Mouse (Mus musculus): ENCODE measurements around the gene Cga. TPM values are rescaled to one million over a fixed set of nuclear protein-coding genes. Genes with fewer than 3 reads are reported as not detected.

The Cga gene
- not detected for total RNA-seq (2021)
- long read RNA-seq, experiment 1 = 0 reads
- long read RNA-seq, experiment 2 = 0 reads

DNA sequence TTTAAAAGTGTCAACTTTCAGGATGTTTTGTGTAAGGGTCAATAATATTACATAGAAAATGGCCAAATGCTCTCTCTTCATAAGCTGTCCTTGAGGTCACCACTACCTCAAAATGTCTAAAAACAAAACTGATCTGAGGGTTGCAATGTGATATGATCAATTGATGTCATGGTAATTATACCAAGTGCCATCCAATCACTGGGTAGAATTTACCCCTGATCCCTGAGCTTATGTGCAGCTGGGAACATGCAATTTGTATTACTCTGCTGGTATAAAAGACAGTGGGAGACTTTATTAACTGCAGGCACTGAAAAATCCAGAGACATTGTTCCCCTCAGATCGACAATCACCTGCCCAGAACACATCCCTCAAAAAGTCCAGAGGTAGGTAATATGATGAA, at the start of gene Cga:
Cga (plus strand) TSS at position 301 of the 400 bp plus-strand sequence.
- DNase-seq = no peak
- intact Hi-C loops (cut with DNase I; ENCODE audit: low total_unique reads) = no loop called here

GRCm38 (mm10) chr4:34843839-34844238, 49.7 kb upstream of the Cga start:
- DNase-seq = no peak
- intact Hi-C loops (cut with DNase I; ENCODE audit: low total_unique reads) = no loop called here

- intact Hi-C loops (cut with DNase I; ENCODE audit: low total_unique reads) = no loop called here
- DNase-seq = no peak
Observed at GRCm38 (mm10) chr4:34847679-34848309, 45.8 kb upstream of the Cga start.

- DNase-seq = no peak
- intact Hi-C loops (cut with DNase I; ENCODE audit: low total_unique reads) = no loop called here
Observed at GRCm38 (mm10) chr4:34850156-34850555, 43.4 kb upstream of the Cga start.

- DNase-seq = no peak
- intact Hi-C loops (cut with DNase I; ENCODE audit: low total_unique reads) = no loop called here
Observed at GRCm38 (mm10) chr4:34852051-34852450, 41.5 kb upstream of the Cga start.

DNA sequence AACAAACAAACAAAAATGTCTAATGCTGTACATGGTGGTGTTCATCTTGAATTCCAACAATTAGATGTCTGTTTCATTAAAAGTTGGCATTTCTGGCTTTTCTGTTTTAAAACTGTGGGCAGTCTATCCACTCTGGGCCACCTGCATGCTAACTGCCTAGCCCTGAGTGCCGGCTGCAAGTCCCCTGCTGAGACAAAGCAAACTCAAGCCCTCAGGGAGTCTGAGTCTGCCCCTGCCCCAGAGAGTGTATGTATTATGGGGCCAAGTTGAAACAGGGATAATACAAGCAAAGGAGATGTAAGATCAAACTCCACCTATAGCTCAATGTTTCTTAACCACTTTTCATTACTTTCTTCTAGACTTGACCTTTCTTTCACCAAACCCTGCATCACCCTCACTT, 37.6 kb upstream of the Cga start:
- intact Hi-C loops (cut with DNase I; ENCODE audit: low total_unique reads) = no loop called here
- no peak for DNase-seq

GRCm38 (mm10) chr4:34858903-34859302, 34.7 kb upstream of the Cga start:
- DNase-seq = no peak
- intact Hi-C loops (cut with DNase I; ENCODE audit: low total_unique reads) = no loop called here

DNA sequence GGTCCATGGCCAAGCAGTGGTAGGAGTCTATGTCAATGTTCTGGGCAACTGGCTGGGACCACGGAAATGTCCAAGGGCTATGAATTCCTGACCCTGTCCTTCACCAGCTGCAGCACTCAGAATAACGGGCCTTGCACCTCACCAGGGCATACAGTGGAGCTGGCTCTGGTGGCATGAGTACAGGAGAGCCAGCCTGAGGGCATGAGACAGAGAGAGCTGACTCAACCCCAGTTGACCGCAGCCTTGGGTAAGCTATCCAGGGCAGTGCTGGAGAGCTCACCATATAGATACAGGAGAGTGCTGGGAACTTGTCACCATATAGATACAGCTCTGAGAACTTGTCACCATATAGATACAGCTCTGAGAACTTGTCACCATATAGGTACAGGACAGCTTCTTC, 34.2 kb upstream of the Cga start:
- intact Hi-C loops (cut with DNase I; ENCODE audit: low total_unique reads) = no loop called here
- DNase-seq = no peak

GRCm38 (mm10) chr4:34861438-34861837, 32.1 kb upstream of the Cga start:
- no peak for DNase-seq
- intact Hi-C loops (cut with DNase I; ENCODE audit: low total_unique reads) = no loop called here

GRCm38 (mm10) chr4:34869813-34870212, 23.8 kb upstream of the Cga start:
- DNase-seq = no peak
- intact Hi-C loops (cut with DNase I; ENCODE audit: low total_unique reads) = no loop called here

GRCm38 (mm10) chr4:34872896-34873495, 20.6 kb upstream of the Cga start:
- no peak for DNase-seq
- intact Hi-C loops (cut with DNase I; ENCODE audit: low total_unique reads) = no loop called here

GRCm38 (mm10) chr4:34874234-34874633, 19.3 kb upstream of the Cga start:
- intact Hi-C loops (cut with DNase I; ENCODE audit: low total_unique reads) = no loop called here
- DNase-seq = no peak

DNA sequence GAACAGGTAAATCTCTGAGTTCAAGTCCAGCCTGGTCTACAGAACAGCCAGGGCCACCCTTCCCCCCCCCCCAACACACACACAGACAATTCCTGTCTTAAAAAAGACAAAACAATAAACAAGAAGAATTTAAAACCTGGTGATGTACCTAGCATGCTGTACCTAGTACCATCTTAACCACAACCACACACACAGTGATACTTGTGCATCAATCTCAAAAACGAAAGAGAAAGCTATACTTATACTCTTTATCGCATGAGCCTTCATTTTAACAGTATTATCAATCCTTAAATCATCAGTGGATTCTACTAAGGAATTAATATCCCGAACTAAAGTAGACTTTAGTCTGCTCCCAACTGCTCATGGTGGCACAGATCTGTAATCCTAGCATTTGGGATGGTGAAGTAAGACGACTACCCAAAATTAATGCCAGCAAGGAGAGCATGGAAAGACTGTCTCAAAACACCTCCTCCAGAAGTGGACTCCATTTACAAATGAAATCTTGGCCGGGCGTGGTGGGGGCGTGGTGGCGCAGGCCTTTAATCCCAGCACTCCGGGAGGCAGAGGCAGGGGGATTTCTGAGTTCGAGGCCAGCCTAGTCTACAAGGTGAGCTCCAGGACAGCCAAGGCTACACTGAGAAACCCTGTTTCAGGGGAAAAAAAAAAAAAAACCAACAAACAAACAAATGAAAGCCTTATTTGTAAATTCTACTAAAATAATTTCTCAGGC, 12.5 kb upstream of the Cga start:
- no peak for DNase-seq
- intact Hi-C loops (cut with DNase I; ENCODE audit: low total_unique reads) = no loop called here

DNA sequence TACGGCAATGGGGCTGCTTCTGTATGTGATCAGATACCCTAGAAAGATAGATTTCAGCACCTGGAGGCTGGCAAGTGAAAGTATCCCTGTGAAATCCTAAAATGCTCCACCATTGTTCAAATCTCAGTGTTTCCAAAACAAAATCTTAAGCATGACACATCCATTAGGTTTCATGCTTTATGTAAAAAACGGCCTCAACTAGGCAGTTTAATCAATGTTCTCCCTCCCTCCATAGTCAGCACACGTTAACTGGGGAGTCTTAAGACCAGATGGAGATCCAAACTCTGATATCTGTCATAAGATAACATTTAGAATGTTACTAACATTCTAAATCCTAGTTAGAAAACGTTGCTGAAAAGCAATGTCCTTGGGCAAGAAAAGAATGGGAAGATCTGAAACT, 11.7 kb upstream of the Cga start:
- DNase-seq = no peak
- intact Hi-C loops (cut with DNase I; ENCODE audit: low total_unique reads) = no loop called here

DNA sequence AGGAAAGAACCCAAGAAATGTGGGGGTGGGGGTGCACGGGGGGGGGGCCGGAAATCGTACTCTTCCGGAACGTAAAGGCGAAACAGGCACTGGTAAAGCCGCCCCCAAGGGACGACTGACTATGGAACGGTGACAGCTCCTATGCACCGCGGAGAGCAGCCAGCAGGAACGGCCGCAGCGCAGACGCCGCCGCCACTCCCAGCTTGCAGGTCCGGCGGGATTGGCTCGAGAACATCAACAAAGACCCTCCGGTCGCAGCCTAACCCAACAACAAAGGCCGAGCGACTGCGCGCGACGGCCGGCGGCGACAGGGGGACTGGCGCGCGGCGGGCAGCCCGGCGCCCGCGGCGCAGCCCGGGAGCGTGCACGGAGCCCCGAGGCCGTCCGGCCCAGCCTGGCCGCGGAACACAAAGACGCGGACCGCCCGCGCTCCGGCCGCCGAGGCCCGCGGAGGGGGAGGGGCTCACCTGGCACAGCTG, 11.2 kb upstream of the Cga start:
- intact Hi-C loops (cut with DNase I; ENCODE audit: low total_unique reads) = no loop called here
- DNase-seq = peak; percentile 37

- intact Hi-C loops (cut with DNase I; ENCODE audit: low total_unique reads) = no loop called here
Observed at GRCm38 (mm10) chr4:34882818-34883217, 10.8 kb upstream of the Cga start, which contains the start of gene Zfp292. TSS of gene Zfp292 (minus strand) at chr4:34882960.

DNA sequence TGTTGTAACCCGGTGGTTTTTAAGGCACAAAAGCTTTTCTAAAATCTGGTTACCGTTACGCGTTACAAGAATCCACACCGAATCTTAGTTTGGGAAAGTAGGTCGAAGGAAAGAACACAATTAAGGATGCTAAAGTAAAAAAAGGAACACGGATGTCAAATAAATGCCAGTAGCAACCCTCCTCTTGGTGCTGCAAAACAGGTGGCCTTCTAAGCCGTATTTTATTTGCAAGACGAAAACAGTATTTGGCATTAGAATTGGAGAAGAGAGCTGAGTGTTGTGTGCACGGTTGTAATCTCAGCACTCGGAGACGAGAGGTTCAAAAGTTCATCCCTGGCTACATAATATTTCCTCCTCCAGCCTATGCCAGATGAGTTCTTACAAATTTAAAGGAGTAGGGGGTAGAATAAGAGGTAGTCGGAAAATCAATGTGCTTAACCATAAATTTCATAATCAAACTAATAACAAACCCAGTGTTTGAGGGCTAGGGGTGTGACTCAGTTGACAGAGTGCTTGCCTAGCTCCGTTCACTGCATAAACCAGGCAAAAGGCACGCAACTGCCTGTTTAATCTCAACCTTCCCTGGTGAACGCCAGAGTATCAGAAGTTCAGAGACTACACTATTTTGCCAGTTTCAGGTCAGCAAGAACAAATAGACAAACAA, 10.1 kb upstream of the Cga start:
- no peak for DNase-seq
- intact Hi-C loops (cut with DNase I; ENCODE audit: low total_unique reads) = no loop called here

More at GRCm38 (mm10) chr4:34882818-34883217, 10.8 kb upstream of the Cga start, which contains the start of gene Zfp292:
- peak; percentile 91 for DNase-seq

GRCm38 (mm10) chr4:34885631-34886351, 7.8 kb upstream of the Cga start:
- no peak for DNase-seq
- intact Hi-C loops (cut with DNase I; ENCODE audit: low total_unique reads) = no loop called here

GRCm38 (mm10) chr4:34886490-34887111, 7.0 kb upstream of the Cga start:
- peak; percentile 81 for DNase-seq
- intact Hi-C loops (cut with DNase I; ENCODE audit: low total_unique reads) = no loop called here

Data from gastrocnemius, postnatal 14 days (tissue).